In genomic region chr4:155140795-155141265, GRCm38 (mm10) we compare ENCODE assay signal across 10 mouse cellular contexts. TPM values are rescaled to one million over a fixed set of nuclear protein-coding genes. Genes with fewer than 3 reads are reported as not detected.
DNase-seq lines count a peak whose midpoint lies in the region.
"Had no signal": no experiment of that assay in that cellular context is flagged by ENCODE, and none has a peak within 500 bp of the region (broad histone marks: within the 10 kb centered on the region; RNA-seq: fewer than 3 reads in every experiment).

No protein-coding gene starts in this region.

- H3K27ac ChIP-seq in heart, embryonic 10.5 days = peak overlapping the region; percentile 56; the same call in 1 of the 2 replicates
- peak overlapping the region; percentile 4 for H3K27ac ChIP-seq in limb, embryonic 10.5 days

- WGBS in heart, embryonic 10.5 days = 61% methylated on average over 12 of the region's 12 CpGs
- WGBS in limb, embryonic 10.5 days = 61% methylated on average over 12 of the region's 12 CpGs

- no peaks in the 10 kb centered on the region for H3K36me3 ChIP-seq in heart, embryonic 10.5 days
- H3K36me3 ChIP-seq in limb, embryonic 10.5 days = no peaks in the 10 kb centered on the region

- peaks cover 67% of the 10 kb centered on the region for H3K4me1 ChIP-seq in heart, embryonic 10.5 days
- H3K4me1 ChIP-seq in limb, embryonic 10.5 days = peaks cover 66% of the 10 kb centered on the region

- no peaks in the 10 kb centered on the region for H3K9me3 ChIP-seq in heart, embryonic 10.5 days
- no peaks in the 10 kb centered on the region for H3K9me3 ChIP-seq in limb, embryonic 10.5 days (replicated peaks)

- peak; percentile 44 for DNase-seq in ovary, postnatal 36 days (ENCODE audit: low spot score)
- DNase-seq in ovary, adult 18-20 months (ENCODE audit: low spot score) = no peak
- no peak for DNase-seq in heart, embryonic 10.5 days (ENCODE audit: low spot score)
- no peak for DNase-seq in limb, embryonic 10.5 days (ENCODE audit: low spot score)
- peak; percentile 66 for DNase-seq in testis, postnatal 10 days (ENCODE audit: low spot score)
- no peak for DNase-seq in B cell, adult 2 months
- DNase-seq in thymus, postnatal 36 days = no peak
- no peak for DNase-seq in thymus, postnatal 0 days (ENCODE audit: low spot score)
- DNase-seq: cerebellum, adult 18-20 months; left cerebral cortex, postnatal 4 days had no signal

- no peaks in the 10 kb centered on the region for H3K27me3 ChIP-seq in heart, embryonic 10.5 days (ENCODE audit: insufficient read depth, poor library complexity, severe bottlenecking)
- no peaks in the 10 kb centered on the region for H3K27me3 ChIP-seq in limb, embryonic 10.5 days (ENCODE audit: low read depth, poor library complexity, severe bottlenecking)

- no peak overlapping the region for H3K4me3 ChIP-seq in heart, embryonic 10.5 days
- H3K4me3 ChIP-seq in limb, embryonic 10.5 days = no peak overlapping the region

RNA-seq across cellular contexts. Expression of gene Morn1, which starts 54.5 kb away (rescaled TPM):
- 3.6 and 4.6 TPM in 2 replicates for polyA plus RNA-seq in heart, embryonic 10.5 days (2016; fragmentation: Nextera tagmentation; extraction: Ambion mirVana)
- 3.5 and 6.5 TPM in 2 replicates for polyA plus RNA-seq in limb, embryonic 10.5 days (2016; fragmentation: Nextera tagmentation; extraction: Ambion mirVana)
- polyA plus RNA-seq in thymus, postnatal 0 days (2015; fragmentation: Nextera tagmentation; extraction: Ambion mirVana) = 2.7 and 2.9 TPM in 2 replicates

RNA-seq across cellular contexts. Expression of gene Rer1, which starts 54.6 kb away (rescaled TPM):
- 144 and 165 TPM in 2 replicates for polyA plus RNA-seq in heart, embryonic 10.5 days (2016; fragmentation: Nextera tagmentation; extraction: Ambion mirVana)
- 133 and 142 TPM in 2 replicates for polyA plus RNA-seq in limb, embryonic 10.5 days (2016; fragmentation: Nextera tagmentation; extraction: Ambion mirVana)
- 184 and 189 TPM in 2 replicates for polyA plus RNA-seq in thymus, postnatal 0 days (2015; fragmentation: Nextera tagmentation; extraction: Ambion mirVana)

Comparison
In these comparisons a context has a peak if more than half of its experiments do, and no peak if none do; other contexts are left out.
1. DNase-seq: peak in ovary, postnatal 36 days (single experiment) and testis, postnatal 10 days (single experiment); none in ovary, adult 18-20 months (single experiment), heart, embryonic 10.5 days (single experiment), limb, embryonic 10.5 days (single experiment), B cell, adult 2 months (0 of 2), thymus, postnatal 36 days (0 of 2) and thymus, postnatal 0 days (single experiment).